Mouse (Mus musculus): ENCODE data around the gene Rab23. TPM values are rescaled to one million over a fixed set of nuclear protein-coding genes. Genes with fewer than 3 reads are reported as not detected.
A peak's percentile ranks its signal among the peaks of the same experiment; 100 is the strongest.

The Rab23 gene
- polyA plus RNA-seq, 1 experiment from 2014 or later = 25.9 TPM

DNA sequence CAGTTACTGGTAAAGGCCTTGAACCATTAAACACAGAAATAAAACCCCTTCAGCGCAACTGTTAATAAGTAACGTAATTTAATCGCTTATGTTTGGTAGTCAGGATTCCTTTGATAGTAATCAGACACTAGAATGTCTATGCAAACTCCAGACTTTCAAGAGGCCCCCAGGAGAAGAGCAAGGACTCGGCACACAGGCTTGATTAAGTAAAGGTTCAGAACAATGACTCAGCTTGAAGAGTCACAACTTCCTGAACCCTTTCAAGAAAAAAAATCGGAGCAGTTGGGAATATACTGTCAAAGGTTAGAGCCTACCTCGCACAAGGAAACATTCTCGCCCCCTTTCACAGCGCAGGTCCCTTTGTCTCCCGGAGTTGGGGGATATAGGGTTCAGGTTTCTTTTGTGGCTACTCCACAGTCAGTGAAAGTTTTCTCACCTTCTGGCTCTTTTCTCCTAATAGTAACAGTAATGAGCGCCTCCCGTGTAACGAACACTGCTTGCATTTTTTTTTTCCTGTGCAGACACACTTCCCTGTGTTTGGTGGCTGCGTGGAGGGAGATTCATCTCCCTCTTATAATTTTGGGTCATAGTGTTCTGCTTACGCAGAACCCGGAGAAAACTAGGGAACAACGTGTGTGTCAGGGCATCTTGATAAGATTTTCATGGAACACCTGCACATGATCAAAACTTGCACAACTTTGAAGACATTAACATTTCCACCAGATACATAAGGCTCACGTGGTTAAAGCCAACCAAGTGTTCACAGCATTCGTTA, 36.8 kb downstream of the Rab23 start:
- H3K36me3 ChIP-seq = peaks cover 10% of the 10 kb centered on the region
- H3K4me2 ChIP-seq = peak overlapping the region; percentile 98
- H3K4me3 ChIP-seq = peak overlapping the region; percentile 69
- no peak overlapping the region for H3K27ac ChIP-seq
- H3K9ac ChIP-seq = peak overlapping the region; percentile 85; the same call in 1 of the 2 replicates
- no peak for ATAC-seq (ENCODE audit: low FRiP score)
- peaks cover 23% of the 10 kb centered on the region for H3K4me1 ChIP-seq (replicated peaks)
- H3K9me3 ChIP-seq = no peaks in the 10 kb centered on the region
- no peaks in the 10 kb centered on the region for H3K27me3 ChIP-seq
- 38% methylated on average over 18 of the region's 18 CpGs for WGBS

DNA sequence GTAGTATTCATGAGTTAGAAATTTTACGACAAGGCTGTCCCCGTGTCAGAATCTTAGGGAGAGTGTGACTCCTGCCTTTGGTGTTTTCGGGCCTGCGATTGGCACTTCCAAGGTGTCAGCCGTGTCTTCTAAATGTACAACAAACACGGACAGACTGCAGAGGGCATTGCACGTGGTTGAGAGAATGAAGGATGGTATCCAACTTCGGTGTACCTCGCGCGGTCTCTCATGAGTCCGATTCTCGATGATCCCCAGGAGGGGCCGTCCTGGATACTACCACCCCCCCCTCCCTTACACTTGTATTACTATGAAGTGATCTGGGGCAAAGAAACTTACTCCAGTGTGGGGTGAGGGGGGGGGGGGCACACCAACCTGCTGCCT, 37.3 kb downstream of the Rab23 start:
- Histone ChIP-seq H3K4me2 (peak overlapping the region; percentile 98), H3K9ac (peak overlapping the region; percentile 85), H3K27me3 (no peaks in the 10 kb centered on the region), H3K27ac (no peak overlapping the region; the same call in 1 of the 2 replicates), H3K9me3 (no peaks in the 10 kb centered on the region), H3K4me3 (peak overlapping the region; percentile 69), H3K4me1 (replicated peaks) (peaks cover 23% of the 10 kb centered on the region), H3K36me3 (peaks cover 10% of the 10 kb centered on the region)
- WGBS = 8% methylated on average over 14 of the region's 14 CpGs
- peak; percentile 49 for ATAC-seq (ENCODE audit: low FRiP score)

DNA sequence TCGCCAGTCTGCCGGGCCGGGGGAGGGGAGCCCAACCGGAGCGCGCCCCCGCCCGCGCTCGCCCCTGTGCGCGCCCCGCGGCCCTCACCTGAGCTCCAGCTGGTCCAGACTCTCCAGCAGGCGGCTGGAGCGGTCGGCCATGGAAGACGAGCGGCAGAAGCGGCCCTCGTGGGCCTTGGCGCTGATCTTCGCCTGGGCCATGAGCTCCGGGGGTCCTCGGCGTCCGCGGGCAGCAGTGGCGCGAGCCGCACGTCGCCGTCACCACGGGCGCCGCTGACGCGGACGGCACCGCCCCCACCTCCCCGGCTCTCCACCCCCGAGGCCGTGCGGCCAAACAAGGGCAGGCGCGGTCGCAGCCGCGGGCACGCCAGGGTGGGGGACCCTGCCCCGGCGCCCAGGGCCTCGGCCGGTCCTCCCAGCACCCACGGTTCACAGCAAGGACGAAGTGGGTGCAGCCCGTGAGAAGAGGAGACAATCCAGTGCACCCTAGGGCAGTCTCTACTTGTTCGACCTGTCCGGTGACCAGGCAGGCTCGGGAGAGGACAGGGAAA, 37.9 kb downstream of the Rab23 start, which contains the start of gene Bag2:
Gene Bag2, minus strand, starts transcription at position 305 of the 551 bp plus-strand sequence.
- ATAC-seq (ENCODE audit: low FRiP score) = peak; percentile 89
- under 1% methylated on average over 57 of the region's 61 CpGs for WGBS
- H3K27ac ChIP-seq = peak within 1 kb of the TSS; percentile 70
- H3K9ac ChIP-seq = peak within 1 kb of the TSS; percentile 85
- peaks cover 23% of the 10 kb centered on the region for H3K4me1 ChIP-seq (replicated peaks)
- H3K4me2 ChIP-seq = peak within 1 kb of the TSS; percentile 98
- peak within 1 kb of the TSS; percentile 69 for H3K4me3 ChIP-seq
- no peaks in the 10 kb centered on the region for H3K27me3 ChIP-seq
- no peaks in the 10 kb centered on the region for H3K9me3 ChIP-seq
- H3K36me3 ChIP-seq = peaks cover 14% of the 10 kb centered on the region

DNA sequence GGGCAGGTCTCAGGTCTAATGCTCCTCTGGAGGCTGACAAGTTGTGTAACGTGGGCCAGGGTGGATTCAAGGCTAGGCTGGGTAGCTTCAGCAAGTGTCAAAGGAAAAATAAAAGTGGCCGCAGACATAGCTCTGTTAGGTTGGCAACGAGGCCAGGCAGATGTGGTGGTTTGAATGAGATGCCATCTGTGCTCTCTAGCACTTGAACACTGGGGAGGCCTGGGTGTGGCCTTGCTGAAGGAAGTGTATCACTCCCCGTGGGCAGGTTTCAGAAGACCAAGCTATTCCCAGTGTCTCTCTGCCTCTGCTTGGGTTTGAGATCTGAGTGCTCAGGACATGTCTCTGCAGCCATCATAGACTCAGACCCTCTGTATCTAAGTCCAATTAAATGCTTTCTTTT, 38.8 kb downstream of the Rab23 start:
- Histone ChIP-seq H3K9ac (no peak overlapping the region), H3K4me2 (peak overlapping the region; percentile 98; the same call in 1 of the 2 replicates), H3K27ac (no peak overlapping the region), H3K4me1 (replicated peaks) (peaks cover 23% of the 10 kb centered on the region), H3K9me3 (no peaks in the 10 kb centered on the region), H3K4me3 (no peak overlapping the region), H3K36me3 (peaks cover 18% of the 10 kb centered on the region), H3K27me3 (no peaks in the 10 kb centered on the region)
- 55% methylated on average over 4 of the region's 4 CpGs for whole genome bisulfite sequencing
- ATAC-seq (ENCODE audit: low FRiP score) = no peak

DNA sequence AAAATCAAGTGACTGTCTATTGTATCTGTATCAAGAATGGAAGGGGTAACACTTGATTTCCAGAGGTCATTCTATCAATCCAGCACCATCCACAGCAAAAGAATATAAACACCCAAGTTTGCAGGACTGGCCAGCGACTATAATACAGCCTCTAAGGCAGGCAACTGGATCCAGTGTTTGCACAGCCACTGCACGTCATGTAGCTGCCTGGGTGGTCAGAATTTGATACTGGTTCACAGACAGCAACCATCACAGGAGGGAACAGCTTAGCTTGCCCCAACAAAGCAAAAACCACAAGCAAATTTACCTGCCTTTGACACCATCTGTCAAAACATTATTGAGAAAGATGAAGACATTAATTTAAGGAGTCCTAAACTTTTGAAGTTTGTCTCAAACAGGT, 44.1 kb downstream of the Rab23 start:
- ATAC-seq (ENCODE audit: low FRiP score) = no peak
- no peak overlapping the region for H3K4me3 ChIP-seq
- H3K9ac ChIP-seq = no peak overlapping the region
- H3K27ac ChIP-seq = no peak overlapping the region
- H3K4me1 ChIP-seq (replicated peaks) = no peaks in the 10 kb centered on the region
- WGBS = 88% methylated on average over 2 of the region's 2 CpGs
- peaks cover 36% of the 10 kb centered on the region for H3K36me3 ChIP-seq
- no peaks in the 10 kb centered on the region for H3K27me3 ChIP-seq
- H3K4me2 ChIP-seq = no peak overlapping the region
- H3K9me3 ChIP-seq = no peaks in the 10 kb centered on the region

DNA sequence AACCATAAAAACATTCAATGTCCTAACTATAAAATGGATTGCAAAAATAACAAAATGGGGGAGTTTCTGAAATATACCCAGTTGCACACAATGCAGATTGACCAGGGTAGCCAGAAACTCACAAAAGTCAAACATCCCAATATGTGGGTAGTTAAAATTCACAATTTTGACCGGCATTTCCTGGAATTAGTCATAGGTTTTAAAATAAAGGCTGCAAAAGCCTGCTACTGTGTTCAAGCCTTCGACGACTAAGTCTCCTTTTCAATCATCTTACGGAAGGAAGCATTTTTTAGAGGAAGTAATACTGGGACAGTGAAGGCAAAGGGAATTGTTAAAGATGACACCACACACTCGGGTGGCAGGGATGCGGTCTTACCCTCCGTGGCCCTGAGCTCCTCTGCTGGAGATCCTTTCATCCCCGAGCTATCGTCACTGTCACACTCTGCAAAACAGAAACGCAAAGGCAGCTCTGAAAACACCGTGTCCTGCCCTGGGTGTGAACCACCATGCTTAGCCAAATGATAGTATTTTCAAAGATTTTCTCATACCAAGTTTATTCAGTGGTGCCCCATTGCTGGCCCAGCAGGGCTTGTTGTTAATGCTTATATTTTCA, 45.9 kb downstream of the Rab23 start:
- no peaks in the 10 kb centered on the region for H3K27me3 ChIP-seq
- 87% methylated on average over 11 of the region's 11 CpGs for WGBS
- no peak overlapping the region for H3K4me3 ChIP-seq
- ATAC-seq (ENCODE audit: low FRiP score) = no peak
- no peak overlapping the region for H3K27ac ChIP-seq
- no peaks in the 10 kb centered on the region for H3K9me3 ChIP-seq
- H3K4me1 ChIP-seq (replicated peaks) = no peaks in the 10 kb centered on the region
- no peak overlapping the region for H3K9ac ChIP-seq
- H3K36me3 ChIP-seq = peaks cover 47% of the 10 kb centered on the region
- H3K4me2 ChIP-seq = no peak overlapping the region

DNA sequence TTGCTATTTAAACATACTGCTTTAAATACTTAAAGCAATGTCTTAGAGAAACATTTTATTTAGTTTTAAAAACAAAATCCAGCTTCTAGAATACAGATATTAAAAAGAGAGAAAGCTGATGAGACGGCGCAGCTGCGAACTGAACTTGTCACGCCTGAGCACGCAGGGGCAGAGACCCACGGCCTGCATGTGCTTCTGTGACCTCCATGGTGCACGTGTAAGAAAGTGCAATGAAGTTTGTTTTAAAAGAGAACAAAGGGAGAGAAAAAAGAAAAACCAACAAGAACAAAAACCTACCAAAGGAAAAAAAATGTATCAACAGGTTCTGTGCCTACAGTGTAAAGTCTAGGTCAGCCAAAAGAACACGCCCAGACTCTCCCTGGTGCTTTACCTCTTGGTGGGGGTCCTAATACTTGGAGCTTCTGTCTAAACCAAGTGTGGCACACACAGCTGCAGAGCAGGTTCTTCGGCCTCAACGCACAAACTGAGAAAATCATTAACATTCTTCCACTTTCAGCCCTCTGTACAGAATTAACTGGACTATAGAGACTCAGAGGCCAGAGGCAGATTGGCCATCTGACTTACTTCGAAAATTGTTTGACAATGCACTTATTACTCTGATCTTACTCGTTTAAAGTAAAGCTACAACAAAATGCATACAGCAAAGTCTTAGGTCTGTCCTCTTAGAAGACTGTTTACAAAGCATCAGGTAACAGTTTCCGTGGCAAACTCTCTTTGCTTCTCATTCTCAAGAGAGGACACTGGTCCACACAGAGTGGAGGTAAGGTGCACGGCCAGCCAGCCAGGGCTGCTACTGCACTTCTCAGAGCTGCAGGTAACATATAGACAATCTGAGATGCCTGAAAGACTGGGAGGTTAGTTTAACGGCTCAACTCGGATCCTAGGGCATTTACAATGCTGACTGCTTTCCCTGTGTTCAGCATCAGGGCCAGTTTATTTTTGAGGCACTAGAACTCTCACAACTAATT, 47.1 kb downstream of the Rab23 start:
- 79% methylated on average over 16 of the region's 16 CpGs for WGBS
- Histone ChIP-seq H3K9me3 (no peaks in the 10 kb centered on the region), H3K27me3 (no peaks in the 10 kb centered on the region), H3K4me1 (replicated peaks) (no peaks in the 10 kb centered on the region), H3K4me2 (no peak overlapping the region), H3K36me3 (peaks cover 54% of the 10 kb centered on the region), H3K4me3 (no peak overlapping the region), H3K27ac (no peak overlapping the region), H3K9ac (no peak overlapping the region)
- no peak for ATAC-seq (ENCODE audit: low FRiP score)

DNA sequence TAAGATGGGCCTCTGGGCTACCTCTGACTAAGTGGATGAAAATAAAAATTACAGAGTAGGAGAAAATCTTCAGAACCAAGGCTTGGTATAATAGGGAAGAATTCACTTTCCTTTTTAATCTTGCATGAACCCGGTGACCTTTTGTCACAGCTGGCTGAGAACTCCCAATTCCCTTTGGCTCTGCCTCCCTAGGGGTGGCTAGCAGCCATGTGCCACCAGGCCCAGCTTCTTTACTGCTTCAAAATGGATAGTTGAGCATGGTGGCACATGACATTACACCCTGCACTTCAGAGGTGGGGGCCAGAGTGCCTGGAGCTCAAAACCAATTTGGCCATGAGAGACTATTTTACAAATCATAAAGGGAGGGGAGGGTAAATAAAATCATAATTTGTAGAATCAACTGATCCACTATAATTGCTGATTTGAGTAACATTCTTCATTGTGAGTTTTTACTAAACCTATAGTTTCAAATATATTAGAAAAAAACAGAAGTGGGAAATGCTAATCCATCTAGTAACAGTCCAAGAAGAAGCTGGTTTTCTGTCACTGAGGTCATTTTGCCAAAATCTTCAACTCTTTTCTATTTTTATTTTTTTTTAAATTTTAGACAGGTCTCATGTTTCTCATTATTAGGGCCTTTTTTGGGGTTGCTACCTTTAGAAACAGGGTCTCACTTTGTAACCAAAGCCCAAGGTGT, 48.6 kb downstream of the Rab23 start:
- no peak for ATAC-seq (ENCODE audit: low FRiP score)
- WGBS = 76% methylated on average over 1 of the region's 1 CpGs
- peaks cover 57% of the 10 kb centered on the region for H3K36me3 ChIP-seq
- no peak overlapping the region for H3K27ac ChIP-seq
- H3K9ac ChIP-seq = no peak overlapping the region
- H3K4me3 ChIP-seq = no peak overlapping the region
- no peaks in the 10 kb centered on the region for H3K9me3 ChIP-seq
- H3K4me1 ChIP-seq (replicated peaks) = no peaks in the 10 kb centered on the region
- no peak overlapping the region for H3K4me2 ChIP-seq
- H3K27me3 ChIP-seq = no peaks in the 10 kb centered on the region

DNA sequence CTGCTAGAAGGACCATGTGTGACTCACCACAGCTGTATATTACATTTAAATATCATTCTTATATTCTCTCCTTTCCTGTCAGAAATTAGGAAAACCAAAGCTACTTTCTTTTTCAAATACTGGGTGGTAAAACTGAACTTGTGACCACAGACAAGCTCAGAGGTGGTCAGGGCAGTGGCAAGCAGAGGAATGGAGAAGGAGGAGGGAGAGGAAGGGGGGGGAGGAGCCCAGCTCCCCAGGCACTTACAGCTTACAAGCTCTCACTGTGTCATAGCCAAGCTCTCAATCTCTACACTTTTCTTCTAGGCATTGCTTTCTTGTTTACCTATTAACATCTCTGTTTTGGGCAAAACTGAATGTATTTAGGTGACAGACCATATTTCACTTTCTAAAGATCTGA, 49.1 kb downstream of the Rab23 start:
- Histone ChIP-seq H3K9ac (no peak overlapping the region), H3K36me3 (peaks cover 58% of the 10 kb centered on the region), H3K27me3 (no peaks in the 10 kb centered on the region), H3K27ac (no peak overlapping the region), H3K9me3 (no peaks in the 10 kb centered on the region), H3K4me1 (replicated peaks) (no peaks in the 10 kb centered on the region), H3K4me2 (no peak overlapping the region), H3K4me3 (no peak overlapping the region)
- ATAC-seq (ENCODE audit: low FRiP score) = no peak

DNA sequence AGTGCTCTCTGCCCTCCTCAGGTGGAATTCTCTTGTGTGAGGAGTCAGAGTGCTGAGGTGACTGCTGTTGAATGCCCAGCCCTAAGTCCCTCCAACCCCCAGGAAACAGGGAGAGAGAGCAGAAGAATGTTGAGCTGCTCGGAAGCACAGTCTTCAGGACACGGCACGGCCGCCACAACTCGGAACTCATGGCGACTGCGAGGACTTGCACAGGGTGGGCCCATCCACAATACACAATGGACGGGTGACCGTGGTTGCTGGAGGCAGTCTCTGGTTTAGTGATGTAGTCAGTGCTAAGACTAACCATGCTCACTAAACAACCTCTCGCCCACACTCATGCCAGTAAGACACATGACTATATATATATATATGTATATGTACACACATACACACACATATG, 51.9 kb downstream of the Rab23 start:
- H3K27me3 ChIP-seq = no peaks in the 10 kb centered on the region
- no peak overlapping the region for H3K9ac ChIP-seq
- peaks cover 60% of the 10 kb centered on the region for H3K36me3 ChIP-seq
- no peaks in the 10 kb centered on the region for H3K4me1 ChIP-seq (replicated peaks)
- no peak overlapping the region for H3K4me2 ChIP-seq
- 93% methylated on average over 10 of the region's 10 CpGs for WGBS
- no peak for ATAC-seq (ENCODE audit: low FRiP score)
- no peak overlapping the region for H3K4me3 ChIP-seq
- no peaks in the 10 kb centered on the region for H3K9me3 ChIP-seq
- no peak overlapping the region for H3K27ac ChIP-seq

DNA sequence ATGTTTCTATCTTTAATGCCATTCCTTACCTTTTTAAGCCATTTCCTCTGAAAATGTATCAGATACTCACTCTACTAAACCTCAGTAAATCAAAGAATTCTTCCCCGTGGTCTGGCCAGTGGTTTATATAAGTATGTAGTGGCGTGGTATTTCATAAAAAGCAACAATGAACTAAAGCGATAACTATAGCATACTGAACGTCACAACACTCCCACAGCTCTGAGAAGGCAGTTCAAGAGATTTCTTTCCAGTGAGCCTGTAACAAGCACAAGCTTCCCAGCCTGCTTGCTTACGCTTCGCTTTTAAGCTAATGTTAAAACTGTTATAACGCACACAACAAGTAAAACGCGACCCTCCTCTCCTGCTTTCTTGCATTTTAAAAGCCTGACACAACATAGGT, 52.4 kb downstream of the Rab23 start:
- Histone ChIP-seq H3K9ac (no peak overlapping the region), H3K4me3 (no peak overlapping the region), H3K27ac (no peak overlapping the region), H3K36me3 (peaks cover 65% of the 10 kb centered on the region), H3K4me1 (replicated peaks) (no peaks in the 10 kb centered on the region), H3K9me3 (no peaks in the 10 kb centered on the region), H3K4me2 (no peak overlapping the region), H3K27me3 (no peaks in the 10 kb centered on the region)
- no peak for ATAC-seq (ENCODE audit: low FRiP score)
- WGBS = 96% methylated on average over 9 of the region's 9 CpGs

Measured in hindbrain, embryonic 13.5 days (tissue).